Mouse (Mus musculus): ENCODE measurements around the gene Pgghg. TPM values are rescaled to one million over a fixed set of nuclear protein-coding genes. Genes with fewer than 3 reads are reported as not detected.

The Pgghg gene
- 8.0 and 8.5 TPM in 2 replicates for polyA plus RNA-seq (2012; rRNA removed)

GRCm38 (mm10) chr7:140941222-140942051 is at the start of gene Pgghg:
TSS of gene Pgghg (plus strand) at chr7:140941391.
- TF ChIP-seq CTCF (IDR thresholded peaks at IDR 0.05; ENCODE audit: extremely low read depth, insufficient read depth, low read length) (peak; percentile 65), POLR2A (IDR thresholded peaks at IDR 0.05; ENCODE audit: extremely low read depth, insufficient read depth, low read length) (no peak)
- Histone ChIP-seq H3K27ac (ENCODE audit: insufficient read depth, low read length) (peak within 1 kb of the TSS; percentile 88), H3K4me1 (ENCODE audit: control insufficient read depth, insufficient read depth, low read length) (no peaks in the 10 kb centered on the region; the same call in 1 of the 2 replicates), H3K4me3 (ENCODE audit: insufficient read depth, low read length) (peak within 1 kb of the TSS; percentile 47)

GRCm38 (mm10) chr7:140894031-140894430 is 47.2 kb upstream of the Pgghg start:
- H3K4me3 ChIP-seq (ENCODE audit: insufficient read depth, low read length), result no peak overlapping the region
- TF ChIP-seq CTCF (IDR thresholded peaks at IDR 0.05; ENCODE audit: extremely low read depth, insufficient read depth, low read length), result no peak
- TF ChIP-seq POLR2A (IDR thresholded peaks at IDR 0.05; ENCODE audit: extremely low read depth, insufficient read depth, low read length), result no peak
- no peak overlapping the region for H3K27ac ChIP-seq (ENCODE audit: insufficient read depth, low read length)
- H3K4me1 ChIP-seq (ENCODE audit: control insufficient read depth, insufficient read depth, low read length), result no peaks in the 10 kb centered on the region

GRCm38 (mm10) chr7:140894611-140895010 is 46.6 kb upstream of the Pgghg start:
- Histone ChIP-seq H3K4me1 (ENCODE audit: control insufficient read depth, insufficient read depth, low read length) (no peaks in the 10 kb centered on the region), H3K4me3 (ENCODE audit: insufficient read depth, low read length) (no peak overlapping the region), H3K27ac (ENCODE audit: insufficient read depth, low read length) (no peak overlapping the region)
- TF ChIP-seq CTCF (IDR thresholded peaks at IDR 0.05; ENCODE audit: extremely low read depth, insufficient read depth, low read length), result no peak
- TF ChIP-seq POLR2A (IDR thresholded peaks at IDR 0.05; ENCODE audit: extremely low read depth, insufficient read depth, low read length), result no peak

- Histone ChIP-seq H3K27ac (ENCODE audit: insufficient read depth, low read length) (no peak overlapping the region), H3K4me3 (ENCODE audit: insufficient read depth, low read length) (no peak overlapping the region), H3K4me1 (ENCODE audit: control insufficient read depth, insufficient read depth, low read length) (0 out of 2 replicates have a peak, but pooled peaks cover 1% of the 10 kb centered on the region)
- TF ChIP-seq POLR2A (IDR thresholded peaks at IDR 0.05; ENCODE audit: extremely low read depth, insufficient read depth, low read length) (no peak), CTCF (IDR thresholded peaks at IDR 0.05; ENCODE audit: extremely low read depth, insufficient read depth, low read length) (no peak)
Measured at GRCm38 (mm10) chr7:140897863-140898262, 43.3 kb upstream of the Pgghg start.

- no peak overlapping the region for H3K4me3 ChIP-seq (ENCODE audit: insufficient read depth, low read length)
- no peak for TF ChIP-seq POLR2A (IDR thresholded peaks at IDR 0.05; ENCODE audit: extremely low read depth, insufficient read depth, low read length)
- no peak for TF ChIP-seq CTCF (IDR thresholded peaks at IDR 0.05; ENCODE audit: extremely low read depth, insufficient read depth, low read length)
Measured at GRCm38 (mm10) chr7:140899121-140899520, 42.1 kb upstream of the Pgghg start.

GRCm38 (mm10) chr7:140900220-140900619 is 41.0 kb upstream of the Pgghg start, which contains the start of gene Cox8b:
TSS of gene Cox8b (minus strand) at chr7:140900446.
- no peak within 1 kb of the TSS for H3K27ac ChIP-seq (ENCODE audit: insufficient read depth, low read length)
- H3K4me1 ChIP-seq (ENCODE audit: control insufficient read depth, insufficient read depth, low read length), result 0 out of 2 replicates have a peak, but pooled peaks cover 1% of the 10 kb centered on the region
- TF ChIP-seq CTCF (IDR thresholded peaks at IDR 0.05; ENCODE audit: extremely low read depth, insufficient read depth, low read length) (no peak), POLR2A (IDR thresholded peaks at IDR 0.05; ENCODE audit: extremely low read depth, insufficient read depth, low read length) (no peak)
- no peak within 1 kb of the TSS for H3K4me3 ChIP-seq (ENCODE audit: insufficient read depth, low read length)

More at GRCm38 (mm10) chr7:140899121-140899520, 42.1 kb upstream of the Pgghg start:
- H3K27ac ChIP-seq (ENCODE audit: insufficient read depth, low read length), result no peak overlapping the region
- 0 out of 2 replicates have a peak, but pooled peaks cover 1% of the 10 kb centered on the region for H3K4me1 ChIP-seq (ENCODE audit: control insufficient read depth, insufficient read depth, low read length)

GRCm38 (mm10) chr7:140902036-140902875 is 38.9 kb upstream of the Pgghg start:
- H3K27ac ChIP-seq (ENCODE audit: insufficient read depth, low read length), result no peak overlapping the region
- H3K4me3 ChIP-seq (ENCODE audit: insufficient read depth, low read length), result no peak overlapping the region
- no peak for TF ChIP-seq CTCF (IDR thresholded peaks at IDR 0.05; ENCODE audit: extremely low read depth, insufficient read depth, low read length)
- TF ChIP-seq POLR2A (IDR thresholded peaks at IDR 0.05; ENCODE audit: extremely low read depth, insufficient read depth, low read length), result no peak
- 0 out of 2 replicates have a peak, but pooled peaks cover 1% of the 10 kb centered on the region for H3K4me1 ChIP-seq (ENCODE audit: control insufficient read depth, insufficient read depth, low read length)

GRCm38 (mm10) chr7:140903212-140903611 is 38.0 kb upstream of the Pgghg start:
- no peak for TF ChIP-seq POLR2A (IDR thresholded peaks at IDR 0.05; ENCODE audit: extremely low read depth, insufficient read depth, low read length)
- TF ChIP-seq CTCF (IDR thresholded peaks at IDR 0.05; ENCODE audit: extremely low read depth, insufficient read depth, low read length), result peak; percentile 89
- Histone ChIP-seq H3K27ac (ENCODE audit: insufficient read depth, low read length) (no peak overlapping the region), H3K4me3 (ENCODE audit: insufficient read depth, low read length) (no peak overlapping the region), H3K4me1 (ENCODE audit: control insufficient read depth, insufficient read depth, low read length) (0 out of 2 replicates have a peak, but pooled peaks cover 1% of the 10 kb centered on the region)

- TF ChIP-seq POLR2A (IDR thresholded peaks at IDR 0.05; ENCODE audit: extremely low read depth, insufficient read depth, low read length) (no peak), CTCF (IDR thresholded peaks at IDR 0.05; ENCODE audit: extremely low read depth, insufficient read depth, low read length) (no peak)
- Histone ChIP-seq H3K4me3 (ENCODE audit: insufficient read depth, low read length) (no peak overlapping the region), H3K27ac (ENCODE audit: insufficient read depth, low read length) (no peak overlapping the region), H3K4me1 (ENCODE audit: control insufficient read depth, insufficient read depth, low read length) (0 out of 2 replicates have a peak, but pooled peaks cover 1% of the 10 kb centered on the region)
Measured at GRCm38 (mm10) chr7:140905642-140906081, 35.5 kb upstream of the Pgghg start.
